Mouse (Mus musculus) urinary bladder, postnatal 25 days (tissue): ENCODE results near the gene Plbd2.

Source experiments
- DNase-seq: peaks from one replicate; pipeline ENCODE4 v3.0.0; 2022; ENCODE audit warnings: low spot score

Plbd2 gene

GRCm38 (mm10) chr5:120436885-120437495 lies 66.4 kb downstream of the Plbd2 start:
- DNase-seq = no peak

- no peak for DNase-seq
Observed at GRCm38 (mm10) chr5:120435731-120436501, 67.5 kb downstream of the Plbd2 start.

DNA sequence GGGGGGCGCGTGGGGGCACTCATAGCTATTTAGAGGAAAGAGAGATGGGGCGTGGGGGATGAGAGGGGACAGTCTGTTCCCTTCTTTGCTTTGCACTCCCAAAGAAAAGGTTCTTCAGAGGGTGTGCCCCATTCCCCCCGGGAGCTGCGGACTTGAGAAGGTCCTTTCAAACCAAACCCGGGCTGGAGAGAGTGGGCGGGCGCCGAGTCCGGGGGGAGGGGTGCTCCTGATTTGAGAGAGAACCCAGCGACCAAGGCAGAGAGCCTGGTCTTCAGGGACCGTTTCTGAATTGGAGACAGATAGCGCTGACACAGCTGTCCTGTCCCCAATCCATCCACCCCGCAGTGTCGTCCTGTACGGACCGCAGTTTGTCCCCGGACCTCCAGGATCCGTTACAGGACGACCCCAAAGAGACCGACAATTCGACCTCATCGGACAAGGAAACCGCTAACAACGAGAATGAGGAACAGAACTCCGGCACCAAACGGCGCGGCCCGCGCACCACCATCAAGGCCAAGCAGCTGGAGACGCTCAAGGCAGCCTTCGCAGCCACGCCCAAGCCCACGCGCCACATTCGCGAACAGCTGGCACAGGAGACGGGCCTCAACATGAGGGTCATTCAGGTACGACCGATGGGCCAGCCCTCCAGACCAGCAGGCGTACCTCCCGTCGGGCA lies 68.3 kb downstream of the Plbd2 start:
- no peak for DNase-seq

- DNase-seq = no peak
Observed at GRCm38 (mm10) chr5:120434231-120434735, 69.1 kb downstream of the Plbd2 start.
